Mouse (Mus musculus) heart, postnatal 10 days (tissue): ENCODE data around the gene 1700001P01Rik. TPM values are rescaled to one million over a fixed set of nuclear protein-coding genes. Genes with fewer than 3 reads are reported as not detected.
A peak's percentile ranks its signal among the peaks of the same experiment; 100 is the strongest.

Experiments used
- DNase-seq, 2 experiments: peaks; one replicate each; pipeline ENCODE4 v3.0.0; 2021
- intact Hi-C: fragments of 180-260 bp; cut with DNase I; formaldehyde crosslinking; loops from one replicate; pipeline ENCODE4 v1.15.1; 2025
- total RNA-seq, 2 experiments: library from RNA; stranded (reverse); gene quantifications; 2 replicates each; pipeline ENCODE4 v1.2.3; 2021

1700001P01Rik gene
- total RNA-seq, 2 experiments from 2014 or later: not detected

DNA sequence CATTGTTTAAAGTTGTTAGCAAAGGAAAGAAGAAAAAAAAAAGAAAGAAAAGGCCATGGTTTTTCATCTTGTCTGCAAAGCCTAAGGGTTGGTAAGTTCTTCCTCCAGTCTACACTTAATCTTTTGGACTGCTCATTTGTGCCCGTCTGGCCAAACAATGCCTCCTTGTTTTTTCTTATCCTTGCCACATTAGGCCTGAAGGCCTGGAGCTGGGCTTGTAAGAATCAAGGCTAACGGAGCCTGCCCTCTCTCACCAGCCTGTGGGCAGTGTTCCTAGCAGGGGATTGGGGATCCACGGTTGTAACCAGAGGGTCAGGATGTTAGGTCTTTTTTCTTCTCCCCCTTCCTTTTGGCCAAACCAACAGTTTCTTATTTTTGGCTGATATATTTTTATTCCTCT is 35.3 kb upstream of the 1700001P01Rik start:
- intact Hi-C loops: no loop called here

DNA sequence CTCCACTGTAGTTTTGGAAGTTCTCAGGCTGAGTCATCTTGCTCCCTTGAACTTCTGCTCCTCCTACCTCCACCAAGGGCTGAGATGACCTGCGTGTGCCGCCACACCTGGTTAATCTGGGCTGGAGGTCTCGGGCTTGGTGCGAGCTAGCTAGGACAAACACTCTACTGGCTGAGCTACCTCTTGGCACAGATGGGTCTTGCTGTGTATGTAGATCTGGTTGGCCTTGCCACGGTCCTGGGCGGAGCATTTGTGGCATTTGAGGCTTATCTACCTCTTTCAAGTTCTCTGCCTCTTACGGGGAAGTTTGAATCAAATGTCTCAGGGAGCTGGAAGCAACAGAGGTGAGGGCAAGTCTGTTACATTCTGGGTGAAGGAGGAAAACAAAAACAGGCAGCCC is 34.6 kb upstream of the 1700001P01Rik start:
- intact Hi-C loops: no loop called here
- no peak for DNase-seq

More for the DNA sequence above, 35.3 kb upstream of the 1700001P01Rik start:
- DNase-seq: no peak

GRCm38 (mm10) chr11:97809235-97810121 is 33.8 kb upstream of the 1700001P01Rik start:
- DNase-seq: peak in 1 of 2 experiments; percentile 37
- intact Hi-C loops: no loop called here

DNA sequence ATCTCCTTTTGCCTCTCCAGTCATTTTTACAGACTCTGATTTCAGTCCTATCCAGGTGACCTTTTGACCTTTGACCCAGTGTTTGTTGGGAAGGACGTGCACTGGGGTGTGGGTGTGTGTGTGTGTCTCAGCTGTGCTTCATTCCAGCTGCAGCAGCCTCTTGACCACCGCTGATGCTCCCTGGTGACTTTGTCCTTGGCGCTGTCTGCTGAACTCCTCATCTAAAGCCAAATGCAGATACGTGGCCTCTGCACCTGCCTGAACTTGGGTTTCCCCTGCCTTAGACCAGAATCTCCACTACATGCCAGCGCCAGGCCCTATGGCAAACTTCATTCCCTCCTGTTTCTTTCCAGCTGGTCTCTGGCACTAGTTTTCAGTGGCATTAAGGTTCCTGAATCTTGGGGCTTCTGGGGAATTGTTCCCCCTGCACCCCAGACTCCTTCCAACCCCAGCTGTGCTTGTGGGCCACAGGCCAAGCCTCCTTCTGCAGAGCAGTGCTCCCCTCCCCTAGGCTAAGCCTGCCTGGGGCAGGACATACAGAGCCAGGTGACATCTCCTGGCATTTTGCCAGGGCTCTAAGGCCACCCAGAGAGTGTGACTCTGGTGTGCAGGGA is 33.0 kb upstream of the 1700001P01Rik start:
- DNase-seq: peak in 1 of 2 experiments; percentile 46

DNA sequence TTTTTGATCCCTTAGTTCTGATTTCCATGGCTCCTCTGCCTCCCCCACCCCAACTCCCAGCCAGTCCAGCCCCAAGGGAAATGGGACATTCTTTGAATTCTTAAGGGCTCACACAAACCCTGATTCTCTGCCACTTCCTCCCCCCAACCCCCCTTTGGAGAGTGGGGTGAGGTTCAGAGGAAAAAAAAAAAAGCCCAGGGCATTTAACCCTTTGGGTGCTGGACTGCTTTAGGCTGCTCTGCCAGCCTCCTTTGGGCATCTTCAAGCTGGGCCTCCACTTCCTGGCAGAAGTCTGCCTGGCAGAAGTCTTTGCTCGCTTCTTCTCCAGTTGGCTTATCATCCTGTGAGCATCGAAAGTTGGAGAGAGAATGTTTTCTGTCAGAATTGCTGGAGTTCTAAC is 32.4 kb upstream of the 1700001P01Rik start:
- peak; percentile 67 to 77 for DNase-seq

More for the DNA sequence above, 33.0 kb upstream of the 1700001P01Rik start:
- intact Hi-C loops: no loop called here

DNA sequence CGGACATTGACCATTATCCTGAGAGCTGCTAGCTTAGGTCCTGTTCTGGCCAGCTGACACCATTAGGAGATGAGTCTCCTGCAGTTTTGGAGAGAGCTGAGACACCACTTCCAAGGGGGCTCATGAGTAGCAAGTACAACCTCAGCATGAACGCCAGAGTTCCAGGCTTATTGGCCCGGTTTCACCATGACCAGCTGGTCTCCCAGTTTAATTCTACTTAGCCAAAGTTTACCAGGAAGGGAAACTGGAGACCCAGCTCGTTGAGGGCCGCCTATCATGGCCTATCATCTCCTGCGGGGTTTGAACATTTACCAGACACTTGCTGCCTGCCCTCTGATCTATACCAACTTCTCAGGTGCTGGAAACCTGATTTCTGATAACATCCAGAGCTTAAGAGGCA is 31.9 kb upstream of the 1700001P01Rik start:
- intact Hi-C loops: no loop called here
- DNase-seq: peak in 1 of 2 experiments; percentile 62

More for the DNA sequence above, 32.4 kb upstream of the 1700001P01Rik start:
- intact Hi-C loops: no loop called here

GRCm38 (mm10) chr11:97806613-97806964 is 30.9 kb upstream of the 1700001P01Rik start:
- intact Hi-C loops: no loop called here
- peak in 1 of 2 experiments; percentile 13 for DNase-seq

DNA sequence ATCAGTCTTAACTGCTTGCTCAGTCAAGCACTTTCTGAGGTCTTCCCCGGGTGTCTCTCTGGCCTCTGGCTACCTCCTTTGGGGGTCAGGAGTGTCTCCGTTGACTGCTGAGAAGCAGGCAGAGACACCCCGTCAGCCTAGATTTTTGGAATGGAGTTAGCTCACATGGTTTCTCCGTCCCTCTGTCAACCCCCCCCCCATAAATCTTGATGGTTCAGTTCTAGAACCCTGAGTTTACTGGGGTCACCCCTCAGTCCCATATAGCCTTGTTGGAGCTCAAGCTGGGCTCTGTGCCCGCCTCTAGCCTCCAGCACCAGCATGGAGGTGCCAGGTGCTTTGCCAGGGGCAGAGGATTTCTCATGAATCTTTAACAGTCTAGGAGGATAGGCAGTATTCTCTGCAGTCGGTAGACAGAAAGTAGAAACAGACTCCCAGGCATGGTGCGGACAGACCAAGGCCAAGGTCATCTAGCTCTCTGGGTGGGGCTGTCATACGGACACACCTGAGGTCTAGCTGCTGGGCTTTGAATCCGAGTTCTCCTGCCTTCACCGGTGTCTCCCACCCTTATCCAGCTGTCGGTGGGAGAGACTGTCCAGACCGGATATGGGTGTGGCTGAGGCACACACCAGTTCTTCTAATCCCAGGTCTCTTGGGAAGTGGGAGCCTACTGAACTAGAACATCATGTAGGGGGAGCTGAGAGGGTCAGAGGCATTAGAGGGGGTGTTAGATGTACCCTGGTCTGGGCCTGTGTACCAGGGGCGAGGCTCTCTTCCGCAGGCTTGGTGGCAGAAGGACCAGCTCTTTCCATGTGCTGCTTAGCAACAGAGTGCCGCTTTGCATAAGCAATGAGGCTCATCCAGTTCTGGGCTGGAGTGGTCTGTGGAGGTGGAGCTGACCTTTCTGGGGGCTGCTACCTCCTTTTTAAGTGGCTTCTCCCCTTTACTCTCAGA is 30.2 kb upstream of the 1700001P01Rik start:
- DNase-seq: peak in 1 of 2 experiments; percentile 65
- intact Hi-C loops: no loop called here

DNA sequence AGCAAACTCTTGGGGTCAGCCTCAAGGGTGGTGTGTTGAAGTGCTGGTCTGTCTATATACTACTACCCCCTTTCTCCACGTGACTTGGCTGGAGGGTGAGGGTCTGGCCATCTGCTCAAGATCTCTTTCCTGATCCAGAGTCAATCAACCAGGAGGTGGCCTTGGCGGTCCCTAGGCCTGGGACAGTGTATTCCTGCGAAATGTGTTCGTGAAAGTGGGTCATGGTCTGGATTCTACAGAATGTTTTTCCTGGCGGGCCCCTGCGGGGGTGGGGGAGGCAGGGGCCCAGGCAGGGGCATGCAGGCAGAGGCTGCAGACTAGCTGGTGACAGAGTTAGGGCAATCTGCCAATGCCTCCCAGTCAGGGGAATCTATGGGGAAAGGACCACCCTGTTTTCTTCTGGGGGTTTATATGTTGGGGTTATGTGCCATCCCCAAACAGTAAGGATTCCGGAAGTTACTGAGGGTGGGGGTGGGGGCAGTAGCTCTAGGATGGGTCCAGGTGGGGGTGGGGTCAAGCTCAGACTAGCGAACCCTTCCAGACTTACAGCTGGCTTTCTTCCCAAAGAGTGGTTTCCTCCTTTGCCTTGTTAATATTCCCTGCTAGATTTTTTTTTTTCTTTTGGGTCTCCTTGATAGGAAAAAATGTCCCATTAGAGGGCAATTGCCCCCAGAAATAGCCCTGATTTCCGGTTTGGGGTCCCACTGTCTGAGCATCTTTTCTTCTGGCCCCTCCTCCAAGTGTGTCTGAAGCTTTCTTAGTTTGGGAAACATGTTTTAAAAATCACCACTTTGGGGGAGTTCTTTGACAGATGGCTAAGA is 29.3 kb upstream of the 1700001P01Rik start:
- peak in 1 of 2 experiments; percentile 53 for DNase-seq
- intact Hi-C loops: no loop called here

GRCm38 (mm10) chr11:97803847-97804246 is 28.1 kb upstream of the 1700001P01Rik start:
- intact Hi-C loops: no loop called here

GRCm38 (mm10) chr11:97802495-97802894 is 26.8 kb upstream of the 1700001P01Rik start:
- intact Hi-C loops: no loop called here

More at GRCm38 (mm10) chr11:97803847-97804246, 28.1 kb upstream of the 1700001P01Rik start:
- DNase-seq: peak in 1 of 2 experiments; percentile 4

GRCm38 (mm10) chr11:97802194-97802470 is 26.4 kb upstream of the 1700001P01Rik start:
- no peak for DNase-seq
- intact Hi-C loops: no loop called here

More at GRCm38 (mm10) chr11:97802495-97802894, 26.8 kb upstream of the 1700001P01Rik start:
- DNase-seq: peak in 1 of 2 experiments; percentile 31

DNA sequence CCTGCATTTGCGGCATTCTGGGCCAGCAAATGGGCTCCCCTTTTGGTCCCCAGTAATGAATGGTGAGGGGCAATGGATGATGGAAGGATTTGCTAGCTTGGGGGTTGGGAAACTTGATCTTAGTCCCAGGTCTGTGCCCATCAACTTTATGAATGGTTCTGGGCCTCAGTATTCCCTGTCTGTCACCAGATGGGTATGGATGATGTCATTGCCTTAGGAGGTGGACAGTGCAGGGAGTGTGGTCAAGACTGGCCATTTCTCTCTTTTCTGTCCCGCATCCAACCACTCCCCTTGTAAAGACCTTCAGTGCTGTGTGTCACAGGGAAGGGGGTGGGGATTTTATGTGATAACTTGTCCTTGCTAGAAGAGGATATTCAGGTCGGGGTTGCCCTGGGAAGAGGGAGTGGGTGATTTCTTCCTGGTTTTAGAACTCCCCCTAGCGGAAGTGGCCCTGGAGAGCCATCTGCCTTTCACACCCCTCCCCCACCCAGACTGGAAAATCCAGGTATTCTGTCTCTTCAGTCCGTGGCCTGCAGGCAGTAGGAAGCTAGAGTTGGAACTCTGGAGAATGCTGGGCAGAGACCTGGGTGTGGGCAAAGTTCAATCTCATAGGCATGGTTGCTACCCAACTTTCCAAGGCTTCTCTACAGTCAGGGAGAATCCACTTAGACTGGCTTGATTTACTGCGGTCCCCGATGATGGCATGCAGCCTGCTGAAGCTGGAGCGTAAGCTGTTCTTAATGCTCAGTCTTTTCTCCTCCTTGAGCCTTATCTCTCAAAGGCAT is 25.9 kb upstream of the 1700001P01Rik start:
- DNase-seq: peak in 1 of 2 experiments; percentile 62
- intact Hi-C loops: loop anchor here (2.0 kb wide), 2 partner anchors 19 to 39 kb away; partner anchors contain the start of gene B230217C12Rik

DNA sequence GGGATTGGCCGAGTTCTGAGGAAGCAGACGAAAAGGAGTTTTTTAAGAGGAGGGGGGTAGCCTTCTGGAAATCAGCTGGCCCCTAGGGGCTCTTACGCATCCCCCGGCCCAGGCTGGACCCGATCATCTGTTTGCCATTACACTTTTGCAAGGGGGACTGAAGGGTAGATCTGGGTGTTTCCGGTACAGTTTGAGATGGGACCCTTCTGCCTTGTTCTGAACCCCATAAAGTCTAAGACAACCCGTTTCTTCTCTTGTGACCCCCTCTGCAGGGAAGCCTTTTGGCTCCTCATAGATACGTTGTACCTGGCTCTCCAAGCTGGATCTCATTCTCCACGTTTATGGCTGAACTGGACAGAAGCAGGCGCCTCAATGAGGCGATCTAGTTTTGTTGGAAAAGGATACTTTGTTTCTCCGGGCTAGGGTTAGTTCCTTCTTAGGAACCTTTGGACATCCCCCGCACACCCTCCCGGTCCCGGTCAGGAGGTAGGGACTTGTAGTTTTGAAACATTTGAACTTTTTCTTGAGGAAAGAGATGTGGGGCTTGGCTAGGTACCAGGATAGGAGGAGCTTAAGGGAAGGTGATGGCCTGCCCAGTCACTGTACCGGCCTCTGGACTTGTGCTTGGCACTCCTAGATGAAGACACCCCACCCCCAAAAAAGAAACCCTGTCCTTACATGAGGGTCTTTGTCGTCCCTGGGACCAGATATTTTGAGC is 25.1 kb upstream of the 1700001P01Rik start:
- intact Hi-C loops: loop anchor here (2.0 kb wide), 2 partner anchors 20 to 40 kb away; partner anchors contain the start of gene B230217C12Rik
- peak in 1 of 2 experiments; percentile 52 for DNase-seq

DNA sequence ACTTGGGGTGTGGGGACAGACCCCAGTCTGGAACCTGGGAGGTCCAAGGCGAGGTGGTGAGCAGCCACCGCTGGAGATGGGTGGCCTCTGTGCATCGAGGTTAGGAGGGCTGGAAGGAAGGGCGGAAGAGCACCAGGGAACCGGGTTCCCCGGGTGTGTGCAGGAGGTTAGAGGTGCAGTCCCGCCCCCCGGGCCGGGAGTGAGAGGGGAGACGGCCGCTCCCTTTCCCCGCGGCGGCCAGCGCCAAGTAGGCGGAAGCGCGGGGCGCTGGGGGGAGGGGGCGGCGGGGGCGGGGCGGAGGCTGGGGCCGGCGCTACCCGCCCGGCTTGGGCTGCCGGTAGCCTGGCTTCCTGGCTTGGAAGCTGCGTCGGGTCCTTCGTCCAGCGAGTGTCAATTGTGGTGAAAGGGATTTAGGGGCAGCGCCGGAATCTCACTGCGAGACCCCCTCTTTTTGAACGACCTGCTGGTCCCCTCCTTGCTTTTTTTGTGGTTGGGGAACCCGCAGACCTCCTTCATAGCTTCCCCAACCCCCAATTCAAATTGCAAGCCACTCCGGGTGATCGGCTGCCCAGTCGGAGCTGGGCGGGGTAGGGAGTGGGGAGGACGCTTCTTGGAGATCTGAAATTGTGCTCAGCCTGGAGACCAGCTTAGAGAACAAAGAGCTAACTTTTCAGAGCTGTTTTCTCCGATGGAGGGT is 24.4 kb upstream of the 1700001P01Rik start:
- peak; percentile 80 to 82 for DNase-seq

DNA sequence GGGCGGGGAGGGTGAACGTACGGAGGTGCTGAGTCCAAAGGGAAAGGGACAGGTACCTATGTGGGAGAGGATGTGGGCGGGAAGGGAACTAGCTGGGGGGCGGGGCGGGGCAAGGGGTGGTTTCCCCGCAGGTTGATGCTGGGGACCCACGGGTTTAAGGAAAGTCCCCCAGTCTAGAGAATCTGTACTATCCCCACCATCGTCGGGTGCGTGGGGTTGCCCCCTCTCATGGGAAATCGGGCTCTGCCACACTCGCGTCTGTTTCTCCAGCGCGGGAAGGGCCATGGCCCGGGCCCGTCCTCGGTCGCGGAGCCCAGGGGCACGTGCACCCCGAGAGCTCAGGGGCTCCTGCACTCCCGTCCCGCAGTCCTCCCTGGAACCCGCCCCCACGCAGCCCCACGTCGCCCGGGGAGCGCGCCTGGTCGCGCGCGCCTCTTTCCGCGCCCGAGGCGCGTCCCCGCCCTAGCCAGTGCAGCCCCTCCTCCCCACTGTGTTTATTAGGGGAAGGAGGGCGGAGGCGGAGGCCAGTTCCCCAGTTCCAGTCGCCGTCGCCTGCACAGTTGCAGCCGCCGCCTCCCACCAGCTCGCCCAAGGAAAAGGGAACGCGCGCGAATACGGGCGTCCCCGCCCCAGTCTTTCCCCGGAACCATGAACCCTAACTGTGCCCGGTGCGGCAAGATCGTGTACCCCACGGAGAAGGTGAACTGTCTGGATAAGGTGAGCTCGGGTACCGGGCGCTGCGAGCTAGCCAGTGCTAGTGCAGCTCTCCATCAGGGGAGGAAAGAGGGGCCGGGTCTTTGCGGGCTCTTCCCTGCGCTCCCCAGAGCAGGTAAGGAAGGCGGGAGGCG is 23.7 kb upstream of the 1700001P01Rik start:
- peak; percentile 89 for DNase-seq
- intact Hi-C loops: loop anchor here (2.0 to 5.0 kb wide), 2 partner anchors 85 to 188 kb away; partner anchors contain the start of genes Fbxo47 and Plxdc1

More for the DNA sequence above, 24.4 kb upstream of the 1700001P01Rik start:
- intact Hi-C loops: loop anchor here (2.0 to 5.0 kb wide), 4 partner anchors 21 to 187 kb away; partner anchors contain the start of genes B230217C12Rik, Fbxo47 and Plxdc1
